Mouse (Mus musculus) limb, embryonic 12.5 days (tissue): ENCODE results near the gene Trpm6. TPM values are rescaled to one million over a fixed set of nuclear protein-coding genes. Genes with fewer than 3 reads are reported as not detected.
A peak's percentile ranks its signal among the peaks of the same experiment; 100 is the strongest.
"Not testable (repeated sequence)": the region's sequence is repeated elsewhere in the genome, so short reads cannot be mapped to it uniquely, and the experiment has no call there.

ENCODE experiments used
- ATAC-seq: fragments of 200-750 bp; cut with Nextera tagmentation; 2 replicates; pipeline ENCODE4 v1.8.0; 2017; ENCODE audit warnings: low read depth, moderate TSS enrichment; ENCODE audit not compliant: insufficient number of reproducible peaks, insufficient read depth, low FRiP score, low TSS enrichment
- H3K27ac ChIP-seq: fragments of 300-500 bp; sonication (generic); 2 replicates; pipeline ENCODE4 v1.5.1; 2016; ENCODE audit warnings: mild to moderate bottlenecking, moderate library complexity
- H3K27me3 ChIP-seq: fragments of 300-500 bp; sonication (generic); 2 replicates; pipeline ENCODE4 v1.6.1; 2016; ENCODE audit warnings: mild to moderate bottlenecking, moderate library complexity
- H3K36me3 ChIP-seq: fragments of 300-500 bp; sonication (generic); 2 replicates; pipeline ENCODE4 v1.6.1; 2016; ENCODE audit warnings: mild to moderate bottlenecking, moderate library complexity
- H3K4me1 ChIP-seq: fragments of 300-500 bp; sonication (generic); replicated peaks from 2 replicates; pipeline ENCODE4 v1.6.1; 2016
- H3K4me2 ChIP-seq: fragments of 300-500 bp; sonication (generic); 2 replicates; pipeline ENCODE4 v1.6.1; 2016; ENCODE audit warnings: mild to moderate bottlenecking, moderate library complexity
- H3K4me3 ChIP-seq: fragments of 300-500 bp; sonication (generic); replicated peaks from 2 replicates; pipeline ENCODE4 v1.5.1; 2016; ENCODE audit warnings: mild to moderate bottlenecking
- H3K9ac ChIP-seq: fragments of 300-500 bp; sonication (generic); replicated peaks from 2 replicates; pipeline ENCODE4 v1.6.1; 2016; ENCODE audit warnings: mild to moderate bottlenecking, moderate library complexity
- H3K9me3 ChIP-seq: fragments of 300-500 bp; sonication (generic); 2 replicates; pipeline ENCODE4 v1.6.1; 2016; ENCODE audit warnings: mild to moderate bottlenecking, moderate library complexity
- WGBS: fragments of 180-500 bp; shearing (Covaris S2); methylation state at CpG from one replicate; pipeline ENCODE4 v1.1.7; 2016; 5-methylcytosine and 5-hydroxymethylcytosine counted together
- polyA plus RNA-seq: library from polyadenylated mRNA; unstranded; fragments of >200 nt; fragmentation: Nextera tagmentation; extraction: Ambion mirVana; gene quantifications from 2 replicates; pipeline ENCODE4 v1.2.1, GENCODE M21; 2016

Gene Trpm6
- 0.28 and 0.73 TPM in 2 replicates for polyA plus RNA-seq

DNA sequence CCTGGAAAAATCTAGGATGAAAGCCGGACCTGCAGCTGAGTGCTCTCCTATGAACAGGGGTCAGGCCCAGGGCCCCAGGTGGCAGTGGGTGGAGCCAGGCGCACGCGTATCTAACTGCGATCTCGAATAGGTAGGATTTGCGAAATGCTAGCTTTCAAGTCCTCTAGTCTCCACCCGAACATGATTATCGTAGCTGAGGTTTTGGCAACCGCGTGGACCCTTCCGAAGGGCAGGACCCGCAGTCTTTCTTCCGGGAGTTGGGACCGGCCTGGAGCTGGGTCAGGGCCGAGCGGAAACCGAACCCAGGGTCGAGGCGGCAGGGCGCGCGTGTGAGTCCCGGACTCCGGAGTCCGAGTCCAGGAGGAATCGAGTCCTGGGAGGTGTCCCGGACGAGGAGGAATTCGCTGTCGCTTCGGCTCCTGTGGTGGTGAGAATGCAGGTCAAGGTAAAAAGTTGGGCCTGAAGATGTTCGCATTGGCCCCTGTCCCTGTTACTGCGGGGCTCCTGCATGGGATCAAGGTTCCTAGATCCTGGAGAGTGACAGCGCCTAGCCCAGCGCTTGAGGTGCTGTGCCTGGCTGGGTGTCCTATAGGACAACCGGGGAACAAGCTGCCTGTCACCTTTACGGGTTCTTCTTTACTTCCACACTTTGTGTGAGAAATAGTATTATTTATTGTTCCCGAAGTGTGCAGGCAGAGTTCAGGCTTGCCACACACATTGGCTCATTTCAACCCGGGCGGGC is at the start of gene Trpm6:
Gene Trpm6 (plus strand): TSS at position 386 of the 742 bp plus-strand sequence.
- Histone ChIP-seq H3K9me3 (no peaks in the 10 kb centered on the region), H3K27ac (no peak within 1 kb of the TSS), H3K9ac (peak within 1 kb of the TSS; percentile 44), H3K4me1 (peaks cover 8% of the 10 kb centered on the region; the same call in 1 of the 2 replicates), H3K4me3 (peak within 1 kb of the TSS; percentile 43), H3K4me2 (peak within 1 kb of the TSS; percentile 78), H3K27me3 (peaks cover 17% of the 10 kb centered on the region; the same call in 1 of the 2 replicates), H3K36me3 (no peaks in the 10 kb centered on the region)
- peak; percentile 30; the same call in 1 of the 2 replicates for ATAC-seq
- 4% methylated on average over 41 of the region's 41 CpGs for WGBS

DNA sequence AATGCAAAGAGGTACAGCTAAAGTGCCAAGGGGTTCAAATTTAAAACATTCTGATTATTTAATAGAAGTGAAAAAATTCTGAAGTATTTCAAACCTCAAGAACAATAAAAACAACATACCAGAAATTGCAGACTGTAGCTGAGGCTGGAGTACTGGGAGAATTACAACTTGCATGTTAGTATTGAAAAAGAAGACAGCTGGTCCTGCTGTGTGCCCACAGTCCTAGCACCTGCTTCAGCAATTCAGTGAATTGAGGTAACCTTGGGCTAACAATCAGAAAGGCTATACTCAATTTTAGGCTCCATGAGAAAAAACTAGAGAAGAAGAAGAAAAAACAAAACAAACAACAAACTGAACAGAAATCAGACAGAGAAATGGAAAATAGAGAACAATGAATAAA is 41.7 kb upstream of the Trpm6 start:
- ATAC-seq: no peak
- no peak overlapping the region for H3K4me3 ChIP-seq
- H3K27ac ChIP-seq: no peak overlapping the region
- H3K27me3 ChIP-seq: no peaks in the 10 kb centered on the region
- no peak overlapping the region for H3K9ac ChIP-seq
- no peaks in the 10 kb centered on the region for H3K4me1 ChIP-seq
- H3K36me3 ChIP-seq: peaks cover 8% of the 10 kb centered on the region
- no peaks in the 10 kb centered on the region for H3K9me3 ChIP-seq
- no peak overlapping the region for H3K4me2 ChIP-seq

DNA sequence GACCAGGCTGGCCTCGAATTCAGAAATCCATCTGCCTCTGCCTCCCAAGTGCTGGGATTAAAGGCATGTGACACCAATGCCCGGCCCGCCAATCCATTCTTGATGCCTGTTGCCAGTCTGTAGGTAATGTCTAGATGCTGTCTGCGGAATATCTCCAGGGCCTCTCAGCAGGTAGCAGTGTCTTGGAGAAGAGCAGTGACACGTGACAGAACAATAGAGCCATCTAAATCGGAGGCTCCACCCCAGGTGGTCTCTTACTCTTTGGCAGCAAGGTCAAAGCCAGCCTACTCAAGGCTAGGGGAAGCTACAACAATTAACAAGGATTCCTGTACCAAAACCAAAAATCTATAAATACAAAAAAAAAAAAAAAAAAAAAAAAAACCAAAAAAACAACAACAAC is 38.9 kb upstream of the Trpm6 start:
- H3K9me3 ChIP-seq: no peaks in the 10 kb centered on the region
- no peak overlapping the region for H3K27ac ChIP-seq
- H3K27me3 ChIP-seq: no peaks in the 10 kb centered on the region
- peaks cover 19% of the 10 kb centered on the region for H3K4me1 ChIP-seq
- no peak overlapping the region for H3K4me2 ChIP-seq
- peaks cover 8% of the 10 kb centered on the region for H3K36me3 ChIP-seq
- no peak overlapping the region for H3K9ac ChIP-seq
- H3K4me3 ChIP-seq: no peak overlapping the region
- 73% methylated on average over 6 of the region's 6 CpGs for WGBS
- ATAC-seq: no peak

DNA sequence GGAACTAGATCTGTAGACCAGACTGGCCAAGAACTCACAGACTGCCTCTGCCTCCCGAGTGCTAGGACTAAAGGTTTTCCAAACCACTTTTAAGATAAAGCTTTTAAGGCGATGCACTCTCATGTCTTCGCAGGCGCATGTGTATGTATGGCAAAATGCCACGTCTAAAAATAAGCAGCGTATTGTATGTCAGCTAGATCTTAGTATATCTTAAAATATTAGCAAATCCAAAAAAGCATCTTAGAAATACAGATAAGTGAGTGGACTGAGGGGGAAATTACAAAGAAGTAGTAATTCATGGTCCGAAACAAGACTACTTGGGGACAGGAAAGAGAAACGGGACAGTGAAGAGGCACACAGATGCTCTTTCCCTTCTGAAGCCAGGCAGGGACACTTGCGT is 38.2 kb upstream of the Trpm6 start:
- Histone ChIP-seq H3K27ac (no peak overlapping the region), H3K4me3 (no peak overlapping the region), H3K4me2 (no peak overlapping the region), H3K9me3 (no peaks in the 10 kb centered on the region), H3K4me1 (peaks cover 21% of the 10 kb centered on the region), H3K27me3 (no peaks in the 10 kb centered on the region), H3K9ac (no peak overlapping the region), H3K36me3 (peaks cover 8% of the 10 kb centered on the region)
- 90% methylated on average over 9 of the region's 9 CpGs for WGBS
- ATAC-seq: no peak

DNA sequence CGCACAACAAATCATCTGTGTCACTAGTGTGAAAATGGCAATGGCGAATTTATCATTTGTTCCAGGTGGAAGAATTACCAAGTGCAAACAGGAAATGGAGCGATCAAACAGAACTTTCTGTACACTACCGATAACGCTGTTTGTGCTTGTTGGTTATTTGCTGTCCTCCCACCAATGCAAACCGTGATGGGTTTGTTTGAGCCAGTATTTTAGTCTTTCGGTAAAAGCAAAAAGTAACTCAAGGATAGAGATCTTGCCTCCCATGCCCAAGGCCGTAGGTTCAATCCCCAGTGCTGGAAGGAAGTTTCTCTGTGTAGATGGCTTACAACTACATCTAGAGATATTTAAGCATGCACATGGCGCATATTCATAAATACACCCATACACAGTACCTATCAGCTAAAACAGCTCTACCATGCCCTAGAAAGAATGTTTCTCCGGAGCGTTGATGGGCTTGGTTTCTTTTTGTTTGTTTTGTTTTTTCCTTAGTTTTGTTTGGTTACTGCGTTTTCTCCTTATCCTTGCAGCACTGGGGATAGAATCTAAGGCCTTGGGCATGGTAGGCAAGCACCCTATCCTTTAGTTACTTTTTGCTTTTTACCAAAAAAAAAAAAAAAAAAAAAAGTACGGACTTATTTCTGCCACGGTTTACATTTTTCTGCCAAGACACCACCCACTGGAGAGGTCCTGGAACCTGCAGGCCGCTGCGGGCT is 37.5 kb upstream of the Trpm6 start:
- no peak for ATAC-seq

DNA sequence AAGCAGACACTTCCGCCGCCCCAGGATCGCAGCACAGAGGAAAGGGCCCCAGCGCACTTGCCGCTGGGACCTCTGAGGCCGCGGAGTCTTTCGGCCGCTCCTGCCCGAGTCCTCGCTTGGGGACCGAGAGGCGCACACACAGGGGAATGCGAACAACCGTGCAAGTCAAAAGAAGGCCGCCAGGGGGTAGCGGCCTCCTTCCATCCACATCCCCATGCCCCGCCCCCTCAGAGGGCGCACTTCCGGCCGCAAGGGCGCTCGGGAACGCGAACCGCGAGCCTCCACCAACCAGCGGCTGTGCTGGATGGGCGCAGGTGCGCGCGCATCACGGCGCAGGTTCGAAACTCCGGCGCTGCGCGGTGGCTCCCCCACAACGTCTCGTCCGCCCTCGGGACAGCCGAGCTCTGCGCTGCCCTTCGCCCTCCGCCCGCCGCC is 36.9 kb upstream of the Trpm6 start, which contains the start of gene D030056L22Rik:
Gene D030056L22Rik (plus strand): TSS at position 328 of the 435 bp plus-strand sequence.
- peak within 1 kb of the TSS; percentile 88 for H3K9ac ChIP-seq
- H3K27ac ChIP-seq: peak within 1 kb of the TSS; percentile 92
- peaks cover 21% of the 10 kb centered on the region for H3K4me1 ChIP-seq
- WGBS: under 1% methylated on average over 49 of the region's 49 CpGs
- H3K36me3 ChIP-seq: peaks cover 6% of the 10 kb centered on the region; the same call in 1 of the 2 replicates
- peak; percentile 97 for ATAC-seq
- H3K4me2 ChIP-seq: peak within 1 kb of the TSS; percentile 75
- no peaks in the 10 kb centered on the region for H3K9me3 ChIP-seq
- no peaks in the 10 kb centered on the region for H3K27me3 ChIP-seq
- H3K4me3 ChIP-seq: peak within 1 kb of the TSS; percentile 94

More for the DNA sequence above, 37.5 kb upstream of the Trpm6 start:
- Histone ChIP-seq H3K9me3 (no peaks in the 10 kb centered on the region), H3K4me3 (peak overlapping the region; percentile 94), H3K27me3 (no peaks in the 10 kb centered on the region), H3K36me3 (peaks cover 5% of the 10 kb centered on the region; the same call in 1 of the 2 replicates), H3K4me1 (peaks cover 21% of the 10 kb centered on the region), H3K9ac (peak overlapping the region; percentile 73), H3K27ac (peak overlapping the region; percentile 92), H3K4me2 (peak overlapping the region; percentile 52)
- 59% methylated on average over 16 of the region's 16 CpGs for WGBS

DNA sequence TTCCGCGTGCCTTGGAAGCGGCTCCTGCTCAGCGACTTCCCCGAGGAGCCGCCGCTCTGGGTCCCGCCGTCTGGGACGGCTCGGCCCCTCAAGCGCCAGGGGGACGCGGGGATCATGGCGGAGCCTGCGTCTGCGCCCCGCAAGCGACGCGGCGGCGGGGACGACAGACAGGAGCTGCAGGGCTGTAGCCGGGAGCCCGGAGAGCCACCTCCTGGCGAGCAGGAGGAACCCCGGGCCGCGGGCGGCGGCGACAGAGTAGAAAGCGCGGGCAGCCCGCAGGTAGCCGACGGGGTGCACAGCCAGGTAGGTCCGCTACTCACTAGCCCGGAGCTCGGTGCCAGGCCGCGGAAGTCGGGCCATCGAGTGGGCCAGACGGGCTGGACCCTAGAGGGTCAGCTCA is 36.4 kb upstream of the Trpm6 start:
- Histone ChIP-seq H3K4me2 (peak overlapping the region; percentile 75), H3K4me3 (peak overlapping the region; percentile 94), H3K9ac (peak overlapping the region; percentile 88), H3K27ac (peak overlapping the region; percentile 92), H3K36me3 (peaks cover 11% of the 10 kb centered on the region), H3K4me1 (peaks cover 21% of the 10 kb centered on the region)
- not testable (repeated sequence) for H3K9me3 ChIP-seq, H3K27me3 ChIP-seq
- whole genome bisulfite sequencing: under 1% methylated on average over 46 of the region's 46 CpGs
- peak; percentile 53 for ATAC-seq

DNA sequence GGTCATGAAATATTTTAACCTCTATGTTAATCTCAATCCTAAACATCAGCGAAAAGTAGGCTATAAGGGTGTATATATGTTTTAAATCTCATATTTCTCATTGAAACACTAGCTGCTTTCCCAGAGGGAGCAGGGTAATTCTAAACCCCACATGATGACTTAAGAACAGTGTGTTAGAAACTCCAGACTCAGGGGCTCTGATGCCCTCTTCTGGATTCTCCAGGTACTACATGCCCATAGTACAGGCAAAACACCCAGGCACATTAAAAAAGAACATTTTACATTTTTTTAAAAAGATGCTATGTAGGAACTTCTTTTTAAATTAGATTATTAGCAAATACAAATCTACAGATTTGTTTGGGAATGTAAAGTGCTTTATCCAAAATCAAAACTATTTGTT is 33.4 kb upstream of the Trpm6 start:
- WGBS: 37% methylated on average over 1 of the region's 1 CpGs

DNA sequence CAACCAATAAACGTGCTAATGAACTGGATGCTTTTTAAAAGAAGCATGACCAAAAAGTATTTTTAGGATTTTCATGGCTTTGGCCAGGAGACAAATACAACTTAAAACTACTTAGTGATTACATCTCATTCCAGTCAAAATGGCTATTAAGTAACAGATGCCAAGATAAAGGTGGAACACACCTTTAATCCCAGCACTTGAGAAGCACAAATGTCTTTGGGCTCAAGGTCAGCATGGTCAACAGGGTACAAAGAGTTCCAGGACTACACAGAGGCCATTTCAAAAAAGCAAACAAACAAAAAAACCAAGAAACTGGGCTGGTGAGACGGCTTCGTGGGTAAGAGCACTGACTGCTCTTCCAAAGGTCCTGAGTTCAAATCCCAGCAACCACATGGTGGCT is 29.4 kb upstream of the Trpm6 start:
- no peak overlapping the region for H3K9ac ChIP-seq
- no peak overlapping the region for H3K27ac ChIP-seq
- H3K4me2 ChIP-seq: no peak overlapping the region
- H3K9me3 ChIP-seq: no peaks in the 10 kb centered on the region
- H3K4me1 ChIP-seq: peaks cover 7% of the 10 kb centered on the region; the same call in 1 of the 2 replicates
- peaks cover 22% of the 10 kb centered on the region for H3K36me3 ChIP-seq
- no peaks in the 10 kb centered on the region for H3K27me3 ChIP-seq
- H3K4me3 ChIP-seq: no peak overlapping the region
- WGBS: 88% methylated on average over 3 of the region's 3 CpGs
- no peak for ATAC-seq

More for the DNA sequence above, 33.4 kb upstream of the Trpm6 start:
- Histone ChIP-seq H3K27ac (no peak overlapping the region), H3K9ac (no peak overlapping the region), H3K9me3 (no peaks in the 10 kb centered on the region), H3K4me3 (no peak overlapping the region), H3K36me3 (peaks cover 22% of the 10 kb centered on the region), H3K4me2 (no peak overlapping the region), H3K27me3 (no peaks in the 10 kb centered on the region), H3K4me1 (peaks cover 21% of the 10 kb centered on the region)
- no peak for ATAC-seq

DNA sequence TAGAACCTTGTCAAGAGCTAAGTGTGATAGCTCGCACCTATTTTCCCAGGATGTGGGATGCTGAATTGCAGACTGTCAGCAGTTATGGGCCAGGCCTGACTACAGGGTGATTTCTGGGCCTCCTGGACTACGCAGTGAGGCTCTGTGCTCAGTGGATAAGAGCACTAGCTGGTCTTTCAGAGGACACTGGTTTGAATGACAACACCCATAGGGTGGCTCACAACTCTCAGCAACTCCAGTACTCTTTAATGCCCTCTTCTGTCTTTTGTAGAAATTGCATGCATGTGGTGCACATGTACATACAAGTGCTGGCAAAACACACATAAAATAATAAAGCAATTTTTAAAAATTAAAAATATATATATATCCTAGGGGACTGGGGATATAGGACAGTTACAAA is 24.6 kb upstream of the Trpm6 start:
- Histone ChIP-seq H3K4me1 (no peaks in the 10 kb centered on the region), H3K27me3 (no peaks in the 10 kb centered on the region), H3K36me3 (no peaks in the 10 kb centered on the region), H3K9me3 (no peaks in the 10 kb centered on the region), H3K4me3 (no peak overlapping the region), H3K4me2 (no peak overlapping the region), H3K27ac (no peak overlapping the region), H3K9ac (no peak overlapping the region)
- WGBS: 74% methylated on average over 2 of the region's 2 CpGs
- no peak for ATAC-seq

DNA sequence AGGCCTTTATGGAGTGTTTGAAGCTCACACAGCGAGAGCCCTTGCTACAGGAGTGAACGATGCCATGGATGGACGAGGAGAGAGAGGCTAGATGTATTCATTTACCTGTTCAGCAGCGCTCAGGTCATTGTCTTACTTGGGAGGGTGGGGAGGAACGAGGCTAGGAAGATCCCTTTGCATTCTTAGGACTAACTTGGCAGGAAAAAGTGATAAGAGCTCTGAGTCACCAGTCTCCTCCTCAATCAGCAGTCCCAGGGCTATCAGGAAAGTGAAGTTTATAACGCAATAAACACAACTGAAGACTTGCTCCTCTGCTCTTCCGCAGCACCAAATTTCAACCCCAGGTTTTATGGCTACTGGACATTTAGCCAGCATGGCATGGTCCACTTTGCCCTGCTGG is 19.5 kb upstream of the Trpm6 start:
- Histone ChIP-seq H3K9ac (no peak overlapping the region), H3K4me1 (peaks cover 5% of the 10 kb centered on the region), H3K4me2 (no peak overlapping the region), H3K27me3 (no peaks in the 10 kb centered on the region), H3K4me3 (no peak overlapping the region), H3K9me3 (no peaks in the 10 kb centered on the region), H3K36me3 (no peaks in the 10 kb centered on the region), H3K27ac (no peak overlapping the region)
- WGBS: 67% methylated on average over 7 of the region's 7 CpGs
- ATAC-seq: no peak
